Mouse (Mus musculus) R1 (cell line): ENCODE measurements around the gene Pxmp4.

Experiments
- DNase-seq: peaks from one replicate; pipeline ENCODE4 v3.0.0-alpha.2; 2018; ENCODE audit warnings: low read depth, low spot score

The Pxmp4 gene

GRCm38 (mm10) chr2:154548688-154549087, 54.8 kb downstream of the Pxmp4 start:
- DNase-seq = no peak

- no peak for DNase-seq
Measured at GRCm38 (mm10) chr2:154546711-154547110, 56.8 kb downstream of the Pxmp4 start, which contains the start of gene 1700003F12Rik. 1700003F12Rik (plus strand) TSS chr2:154547085.

GRCm38 (mm10) chr2:154543567-154544347, 59.8 kb downstream of the Pxmp4 start:
- no peak for DNase-seq

- DNase-seq = no peak
Measured at GRCm38 (mm10) chr2:154541630-154542029, 61.9 kb downstream of the Pxmp4 start.

GRCm38 (mm10) chr2:154539720-154540119, 63.8 kb downstream of the Pxmp4 start:
- peak; percentile 49 for DNase-seq

DNA sequence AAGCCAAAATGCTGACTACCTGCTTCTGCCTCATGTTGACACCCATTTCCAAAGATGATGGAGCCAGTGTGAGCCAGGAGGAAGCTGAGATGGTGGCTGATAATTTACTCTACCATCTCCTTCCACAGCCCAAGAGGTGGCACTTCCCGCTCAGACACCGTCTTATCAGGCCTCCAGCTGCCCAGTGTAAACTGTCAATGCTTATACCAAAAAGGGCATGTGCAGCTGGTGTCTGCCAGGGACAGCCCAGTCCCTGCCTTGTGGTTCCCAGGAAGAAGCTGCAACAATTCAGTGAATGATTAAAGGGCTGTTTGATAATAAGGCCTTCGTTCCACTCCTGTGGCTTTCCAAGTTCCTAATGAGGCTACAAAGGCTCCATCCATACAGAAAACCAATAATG, 64.8 kb downstream of the Pxmp4 start:
- DNase-seq = no peak

- DNase-seq = no peak
Measured at GRCm38 (mm10) chr2:154538310-154538709, 65.2 kb downstream of the Pxmp4 start.
